Mouse (Mus musculus): Measurements from ENCODE around the gene Carhsp1. TPM values are rescaled to one million over a fixed set of nuclear protein-coding genes. Genes with fewer than 3 reads are reported as not detected.

Gene Carhsp1
- total and polyA plus RNA-seq, 3 experiments, result 19.5 to 28.0 TPM; not detected in 1

DNA sequence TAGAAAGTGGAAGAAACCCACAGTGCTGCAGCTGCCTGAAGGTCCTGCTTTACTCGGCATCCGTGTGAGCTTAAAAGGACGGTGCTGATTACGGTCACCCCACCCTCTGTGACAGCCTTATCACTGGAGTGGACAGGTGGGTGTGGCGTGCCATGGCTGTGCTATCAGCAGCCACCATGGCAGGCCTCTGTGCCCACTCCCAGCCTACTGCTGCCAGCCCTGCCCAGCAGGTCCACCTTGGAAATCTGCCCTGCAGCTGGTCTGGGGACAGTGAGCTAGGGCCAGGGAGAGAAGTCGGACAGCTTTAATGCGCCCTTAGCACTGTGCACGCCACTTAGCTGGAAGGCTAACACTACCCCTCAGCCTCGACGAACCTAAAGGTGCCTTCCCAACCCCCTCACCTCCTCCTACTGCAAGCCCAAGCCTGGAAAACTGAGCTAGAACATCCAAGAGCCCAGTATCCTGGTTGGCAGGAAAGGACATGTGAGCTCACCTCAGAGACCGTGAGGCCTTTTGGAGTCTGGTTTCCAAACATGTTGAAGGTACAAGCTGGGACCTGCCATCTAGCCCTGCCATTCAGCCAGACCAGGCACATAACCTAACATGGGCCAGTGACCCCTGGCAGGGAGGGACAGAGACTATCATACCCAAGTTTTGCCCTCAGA lies 15.0 kb upstream of the Carhsp1 start (continued):
- no peak for TF ChIP-seq ELF1 (IDR thresholded peaks at IDR 0.05; ENCODE audit: low read depth, low read length)
- TF ChIP-seq NELFE (IDR thresholded peaks at IDR 0.05; ENCODE audit: low read depth, low read length), result no peak
- no peak for TF ChIP-seq ZC3H11A (IDR thresholded peaks at IDR 0.05; ENCODE audit: low read depth, low read length)

DNA sequence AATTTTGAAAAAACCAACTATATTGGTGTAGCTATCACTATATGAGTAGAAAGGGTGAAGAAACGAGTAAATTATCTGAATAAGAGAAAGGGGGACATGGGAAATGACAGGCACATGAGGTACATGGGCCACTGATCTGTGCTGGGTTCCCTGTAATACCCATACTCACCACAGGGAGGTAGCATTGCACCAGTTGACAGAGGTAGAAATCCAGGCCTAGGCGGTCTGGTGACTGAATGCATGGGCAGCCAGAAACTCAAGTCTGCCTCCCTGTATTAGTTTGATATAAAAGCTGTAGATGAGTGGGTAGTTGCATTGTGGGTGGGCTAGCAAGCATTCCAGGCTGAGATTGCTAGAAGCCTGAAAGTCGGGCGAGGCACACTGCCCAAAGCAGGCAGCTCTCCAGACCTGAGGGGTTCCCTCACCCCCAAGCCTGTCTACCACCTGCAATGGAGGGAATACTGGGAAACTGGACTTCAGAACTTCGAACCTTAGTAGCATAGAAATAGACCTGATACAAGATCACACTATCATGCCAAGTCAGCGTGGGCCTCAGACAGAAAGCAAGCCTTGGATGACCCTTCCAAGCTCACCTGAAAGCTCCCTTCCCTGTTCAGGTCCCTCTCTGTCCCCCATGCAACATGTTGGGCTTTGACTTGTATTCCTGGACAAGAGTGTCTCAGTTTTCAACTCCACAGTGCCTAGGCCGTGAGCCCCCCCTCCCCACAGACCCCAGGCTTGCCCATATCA lies 14.3 kb upstream of the Carhsp1 start:
- no peak overlapping the region for H3K4me3 ChIP-seq (ENCODE audit: control insufficient read depth in 1 of 2, insufficient read depth in 1 of 2, low read depth in 2 of 2, low read length in 2 of 2)
- peak; percentile 87 for DNase-seq (ENCODE audit: low read depth, low spot score)
- TF ChIP-seq POLR2A (IDR thresholded peaks at IDR 0.05; ENCODE audit: control insufficient read depth in 1 of 2, insufficient read depth in 1 of 2, low read depth in 1 of 2, low read length in 2 of 2, poor library complexity in 1 of 2) (peak in 1 of 2 experiments; percentile 26; a peak in 1 of 4 replicates), CTCF (IDR thresholded peaks at IDR 0.05 in 2 of 3, conservative IDR thresholded peaks at IDR 0.05 in 1 of 3; ENCODE audit: control insufficient read depth in 1 of 3, insufficient read depth in 1 of 3, low read depth in 2 of 3, low read length in 3 of 3, poor library complexity in 1 of 3, severe bottlenecking in 1 of 3) (peak; percentile 71 to 95 (median 94)), TBP (IDR thresholded peaks at IDR 0.05; ENCODE audit: low read depth, low read length) (0 out of 2 replicates have a peak, but pooled peaks have one; percentile 39), POLR2AphosphoS2 (IDR thresholded peaks at IDR 0.05; ENCODE audit: low read length) (no peak), CHD1 (IDR thresholded peaks at IDR 0.05; ENCODE audit: low read depth, low read length) (no peak), NRF1 (IDR thresholded peaks at IDR 0.05; ENCODE audit: insufficient read depth, low read depth, low read length, poor library complexity, severe bottlenecking) (no peak), BHLHE40 (IDR thresholded peaks at IDR 0.05; ENCODE audit: borderline replicate concordance, low read depth, low read length) (0 out of 2 replicates have a peak, but pooled peaks have one; percentile 40), ZC3H11A (IDR thresholded peaks at IDR 0.05; ENCODE audit: low read depth, low read length) (peak; percentile 89), ELF1 (IDR thresholded peaks at IDR 0.05; ENCODE audit: low read depth, low read length) (no peak), SMC3 (IDR thresholded peaks at IDR 0.05; ENCODE audit: low read depth, low read length) (peak; percentile 89), SIN3A (IDR thresholded peaks at IDR 0.05; ENCODE audit: low read length) (peak; percentile 25; the same call in 1 of the 2 replicates), MXI1 (IDR thresholded peaks at IDR 0.05; ENCODE audit: low read depth, low read length) (0 out of 2 replicates have a peak, but pooled peaks have one; percentile 1), RAD21 (IDR thresholded peaks at IDR 0.05; ENCODE audit: low read depth, low read length) (peak; percentile 98), POLR2AphosphoS5 (IDR thresholded peaks at IDR 0.05; ENCODE audit: borderline replicate concordance, low read depth, low read length) (no peak)
- peak overlapping the region; percentile 38 for H3K9ac ChIP-seq (ENCODE audit: control insufficient read depth, low read depth, low read length, poor library complexity, severe bottlenecking)
- no peaks in the 10 kb centered on the region for H3K9me3 ChIP-seq (replicated peaks; ENCODE audit: insufficient read depth, low read length)
- H3K36me3 ChIP-seq (ENCODE audit: control insufficient read depth in 1 of 2, insufficient read depth in 2 of 2, low read length in 2 of 2), result peaks cover 7 to 11% of the 10 kb centered on the region in 2 experiments; a peak in 3 of 4 replicates
- no peaks in the 10 kb centered on the region for H3K27me3 ChIP-seq (ENCODE audit: control insufficient read depth in 1 of 2, insufficient read depth in 2 of 2, low read length in 2 of 2)
- H3K27ac ChIP-seq (ENCODE audit: control insufficient read depth, low read depth, low read length), result peak overlapping the region; percentile 36
- peaks cover 0 to 16% of the 10 kb centered on the region in 2 experiments; a peak in 2 of 4 replicates for H3K4me1 ChIP-seq (ENCODE audit: control insufficient read depth in 1 of 2, insufficient read depth in 2 of 2, low read length in 2 of 2)
- H3K79me2 ChIP-seq (ENCODE audit: control insufficient read depth, insufficient read depth, low read length, poor library complexity), result no peaks in the 10 kb centered on the region

DNA sequence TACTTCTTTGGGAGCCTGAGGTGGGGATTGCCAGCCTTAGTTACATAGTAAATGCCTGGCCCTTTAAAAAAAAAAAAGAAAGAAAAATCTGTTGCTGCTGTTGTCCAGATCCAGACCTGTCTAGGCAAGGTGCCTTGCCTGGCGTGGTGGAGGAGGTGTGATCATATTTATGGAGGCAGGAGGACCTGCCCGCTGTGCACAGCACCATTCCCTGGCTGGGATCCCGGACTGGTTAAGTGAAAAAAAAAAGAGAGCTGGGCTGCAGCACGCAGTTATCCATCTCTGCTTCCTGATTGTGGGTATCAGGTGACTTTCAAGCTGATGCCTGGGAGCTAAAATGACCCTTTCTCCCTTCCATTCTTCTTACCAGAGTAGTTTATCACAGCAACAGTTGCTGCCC lies 13.1 kb upstream of the Carhsp1 start:
- Histone ChIP-seq H3K27me3 (ENCODE audit: control insufficient read depth in 1 of 2, insufficient read depth in 2 of 2, low read length in 2 of 2) (no peaks in the 10 kb centered on the region), H3K27ac (ENCODE audit: control insufficient read depth, low read depth, low read length) (no peak overlapping the region), H3K4me1 (ENCODE audit: control insufficient read depth in 1 of 2, insufficient read depth in 2 of 2, low read length in 2 of 2) (peaks cover 0 to 19% of the 10 kb centered on the region in 2 experiments; a peak in 2 of 4 replicates), H3K4me3 (ENCODE audit: control insufficient read depth in 1 of 2, insufficient read depth in 1 of 2, low read depth in 2 of 2, low read length in 2 of 2) (no peak overlapping the region), H3K36me3 (ENCODE audit: control insufficient read depth in 1 of 2, insufficient read depth in 2 of 2, low read length in 2 of 2) (peaks cover under 1 to 11% of the 10 kb centered on the region in 2 experiments; a peak in 3 of 4 replicates), H3K9ac (ENCODE audit: control insufficient read depth, low read depth, low read length, poor library complexity, severe bottlenecking) (no peak overlapping the region), H3K79me2 (ENCODE audit: control insufficient read depth, insufficient read depth, low read length, poor library complexity) (no peaks in the 10 kb centered on the region), H3K9me3 (replicated peaks; ENCODE audit: insufficient read depth, low read length) (no peaks in the 10 kb centered on the region)
- TF ChIP-seq TBP (IDR thresholded peaks at IDR 0.05; ENCODE audit: low read depth, low read length) (no peak), USF1 (IDR thresholded peaks at IDR 0.05; ENCODE audit: low read depth, low read length) (no peak), CHD1 (IDR thresholded peaks at IDR 0.05; ENCODE audit: low read depth, low read length) (no peak), MAFK (IDR thresholded peaks at IDR 0.05; ENCODE audit: borderline replicate concordance, low read depth, low read length) (no peak), BHLHE40 (IDR thresholded peaks at IDR 0.05; ENCODE audit: borderline replicate concordance, low read depth, low read length) (no peak), ZKSCAN1 (IDR thresholded peaks at IDR 0.05; ENCODE audit: low read depth, low read length) (no peak)
- DNase-seq (ENCODE audit: low read depth, low spot score), result no peak

Measured in MEL (cell line).